Mouse (Mus musculus): ENCODE data around the gene Slc2a12. TPM values are rescaled to one million over a fixed set of nuclear protein-coding genes. Genes with fewer than 3 reads are reported as not detected.

The Slc2a12 gene
- polyA plus RNA-seq, 1 experiment from 2014 or later: 7.6 TPM

GRCm38 (mm10) chr10:22732181-22732580, 87.4 kb downstream of the Slc2a12 start:
- Histone ChIP-seq H3K9me3 (ENCODE audit: control insufficient read depth, low read length) (no peaks in the 10 kb centered on the region), H3K27ac (ENCODE audit: low read depth, low read length) (peak overlapping the region; percentile 96), H3K4me1 (ENCODE audit: control insufficient read depth, insufficient read depth, low read depth, low read length) (peaks cover 19% of the 10 kb centered on the region), H3K36me3 (ENCODE audit: control insufficient read depth, insufficient read depth, low read length) (no peaks in the 10 kb centered on the region), H3K9ac (ENCODE audit: low read depth, low read length) (peak overlapping the region; percentile 99), H3K27me3 (replicated peaks; ENCODE audit: control insufficient read depth, insufficient read depth, low read length) (no peaks in the 10 kb centered on the region), H3K4me3 (ENCODE audit: low read length) (peak overlapping the region; percentile 99), H3K4me2 (ENCODE audit: low read length) (peak overlapping the region; percentile 98)
- ATAC-seq: no peak
- 65% methylated on average over 10 of the region's 10 CpGs for WGBS

- H3K4me2 ChIP-seq (ENCODE audit: low read length): no peak overlapping the region
- ATAC-seq: no peak; the same call in 1 of the 2 replicates
- no peak overlapping the region for H3K4me3 ChIP-seq (ENCODE audit: low read length)
- peaks cover 8% of the 10 kb centered on the region for H3K4me1 ChIP-seq (ENCODE audit: control insufficient read depth, insufficient read depth, low read depth, low read length)
- no peak overlapping the region for H3K9ac ChIP-seq (ENCODE audit: low read depth, low read length)
- no peaks in the 10 kb centered on the region for H3K27me3 ChIP-seq (replicated peaks; ENCODE audit: control insufficient read depth, insufficient read depth, low read length)
- WGBS: 43% methylated on average over 7 of the region's 7 CpGs
- peak overlapping the region; percentile 74; the same call in 1 of the 2 replicates for H3K27ac ChIP-seq (ENCODE audit: low read depth, low read length)
- H3K9me3 ChIP-seq (ENCODE audit: control insufficient read depth, low read length): no peaks in the 10 kb centered on the region
- no peaks in the 10 kb centered on the region for H3K36me3 ChIP-seq (ENCODE audit: control insufficient read depth, insufficient read depth, low read length)
Observed at GRCm38 (mm10) chr10:22745922-22746321, 101.1 kb downstream of the Slc2a12 start.

- Histone ChIP-seq H3K9me3 (ENCODE audit: control insufficient read depth, low read length) (no peaks in the 10 kb centered on the region), H3K36me3 (ENCODE audit: control insufficient read depth, insufficient read depth, low read length) (no peaks in the 10 kb centered on the region), H3K4me2 (ENCODE audit: low read length) (no peak overlapping the region), H3K9ac (ENCODE audit: low read depth, low read length) (no peak overlapping the region), H3K27ac (ENCODE audit: low read depth, low read length) (peak overlapping the region; percentile 74), H3K4me1 (ENCODE audit: control insufficient read depth, insufficient read depth, low read depth, low read length) (peaks cover 8% of the 10 kb centered on the region), H3K4me3 (ENCODE audit: low read length) (no peak overlapping the region), H3K27me3 (replicated peaks; ENCODE audit: control insufficient read depth, insufficient read depth, low read length) (no peaks in the 10 kb centered on the region)
- 34% methylated on average over 13 of the region's 13 CpGs for WGBS
- ATAC-seq: peak; percentile 98
Observed at GRCm38 (mm10) chr10:22746334-22747322, 101.8 kb downstream of the Slc2a12 start.

- peaks cover 6% of the 10 kb centered on the region for H3K4me1 ChIP-seq (ENCODE audit: control insufficient read depth, insufficient read depth, low read depth, low read length)
- H3K27ac ChIP-seq (ENCODE audit: low read depth, low read length): no peak overlapping the region
- no peaks in the 10 kb centered on the region for H3K36me3 ChIP-seq (ENCODE audit: control insufficient read depth, insufficient read depth, low read length)
- WGBS: 74% methylated on average over 5 of the region's 5 CpGs
- ATAC-seq: no peak
- no peak overlapping the region for H3K4me3 ChIP-seq (ENCODE audit: low read length)
- no peak overlapping the region for H3K9ac ChIP-seq (ENCODE audit: low read depth, low read length)
- peaks cover 2% of the 10 kb centered on the region; the same call in 1 of the 2 replicates for H3K9me3 ChIP-seq (ENCODE audit: control insufficient read depth, low read length)
- no peaks in the 10 kb centered on the region for H3K27me3 ChIP-seq (replicated peaks; ENCODE audit: control insufficient read depth, insufficient read depth, low read length)
- H3K4me2 ChIP-seq (ENCODE audit: low read length): no peak overlapping the region
Observed at GRCm38 (mm10) chr10:22751175-22751682, 106.4 kb downstream of the Slc2a12 start.

Small RNA genes lying within 50 kb of the gene (microRNA-seq; reads per million reads assigned to microRNA genes)
- not detected for gene Mir7663

Other genes with a start within 250 kb of the Slc2a12 start
- 71.3 and 83.9 TPM in 2 replicates for gene Tbpl1, start 86.9 kb downstream of the Slc2a12 start, polyA plus RNA-seq (2015; fragmentation: Nextera tagmentation; extraction: Ambion mirVana)
- 1.5 and 1.9 TPM in 2 replicates for gene Tcf21, start 175.2 kb downstream of the Slc2a12 start, polyA plus RNA-seq (2015; fragmentation: Nextera tagmentation; extraction: Ambion mirVana)